Mouse (Mus musculus): Measurements from ENCODE around the gene Kcnk4. TPM values are rescaled to one million over a fixed set of nuclear protein-coding genes. Genes with fewer than 3 reads are reported as not detected.

Kcnk4 gene
- polyA plus RNA-seq, 1 experiment from 2014 or later: not detected

DNA sequence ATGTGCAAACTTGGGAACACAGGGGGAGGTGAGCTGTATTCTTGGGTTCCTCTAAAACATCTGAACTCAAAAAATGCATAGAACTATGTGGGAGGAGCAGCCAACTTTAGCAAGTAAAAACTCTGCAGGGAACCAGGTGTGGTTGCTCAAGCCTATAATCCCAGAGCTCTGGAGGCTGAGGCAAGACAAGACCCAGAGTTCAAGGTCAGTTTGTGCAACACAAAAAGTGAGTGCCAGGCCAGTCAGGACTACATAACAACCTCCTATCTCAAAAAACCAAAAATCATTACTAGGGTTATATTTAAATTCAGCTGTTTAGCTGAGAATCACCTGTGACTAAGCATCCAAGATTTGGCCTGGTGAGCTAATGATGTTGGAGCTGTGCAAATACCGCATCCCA lies 2.3 kb downstream of the Kcnk4 start:
- H3K9me3 ChIP-seq (ENCODE audit: control insufficient read depth, low read length): no peaks in the 10 kb centered on the region
- H3K4me2 ChIP-seq: no peak overlapping the region
- peaks cover 6% of the 10 kb centered on the region for H3K4me1 ChIP-seq (ENCODE audit: control insufficient read depth, insufficient read depth, low read length)
- no peak for ATAC-seq (ENCODE audit: low FRiP score)
- 35% methylated on average over 1 of the region's 1 CpGs for WGBS
- H3K36me3 ChIP-seq (ENCODE audit: control insufficient read depth, insufficient read depth, low read length): no peaks in the 10 kb centered on the region
- no peak for DNase-seq (ENCODE audit: low spot score, missing footprints)
- H3K27ac ChIP-seq (ENCODE audit: low read depth, low read length): no peak overlapping the region
- peaks cover 70% of the 10 kb centered on the region for H3K27me3 ChIP-seq (ENCODE audit: control insufficient read depth, insufficient read depth, low read length)
- H3K9ac ChIP-seq (ENCODE audit: low read length): no peak overlapping the region
- H3K4me3 ChIP-seq (ENCODE audit: low read depth, low read length): no peak overlapping the region

DNA sequence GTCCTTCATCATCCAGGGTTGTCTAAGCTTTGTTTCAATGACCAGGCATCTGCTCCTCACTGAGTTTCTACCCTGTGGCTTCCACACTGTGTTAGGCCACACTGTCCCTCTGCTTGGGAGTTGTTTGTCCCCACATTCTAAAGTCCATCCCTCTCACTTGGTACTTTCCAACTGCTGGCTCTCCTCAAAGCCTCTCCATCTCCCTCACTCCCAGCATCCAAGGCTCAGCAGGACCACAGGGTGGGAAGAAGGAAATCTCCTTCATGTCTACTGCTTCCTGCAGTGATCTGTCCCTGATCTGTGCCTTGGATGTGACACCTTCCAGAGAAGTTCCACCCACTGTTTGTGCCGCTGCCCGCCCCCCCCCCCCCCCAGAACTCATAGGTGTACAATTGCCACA lies 3.3 kb downstream of the Kcnk4 start:
- Histone ChIP-seq H3K9me3 (ENCODE audit: control insufficient read depth, low read length) (no peaks in the 10 kb centered on the region), H3K27me3 (ENCODE audit: control insufficient read depth, insufficient read depth, low read length) (peaks cover 77% of the 10 kb centered on the region), H3K4me2 (no peak overlapping the region), H3K9ac (ENCODE audit: low read length) (no peak overlapping the region), H3K4me3 (ENCODE audit: low read depth, low read length) (no peak overlapping the region), H3K27ac (ENCODE audit: low read depth, low read length) (no peak overlapping the region), H3K4me1 (ENCODE audit: control insufficient read depth, insufficient read depth, low read length) (peaks cover 6% of the 10 kb centered on the region), H3K36me3 (ENCODE audit: control insufficient read depth, insufficient read depth, low read length) (no peaks in the 10 kb centered on the region)
- DNase-seq (ENCODE audit: low spot score, missing footprints) (peak; percentile 80), ATAC-seq (ENCODE audit: low FRiP score) (no peak)
- 0% methylated on average over 2 of the region's 2 CpGs for WGBS

DNA sequence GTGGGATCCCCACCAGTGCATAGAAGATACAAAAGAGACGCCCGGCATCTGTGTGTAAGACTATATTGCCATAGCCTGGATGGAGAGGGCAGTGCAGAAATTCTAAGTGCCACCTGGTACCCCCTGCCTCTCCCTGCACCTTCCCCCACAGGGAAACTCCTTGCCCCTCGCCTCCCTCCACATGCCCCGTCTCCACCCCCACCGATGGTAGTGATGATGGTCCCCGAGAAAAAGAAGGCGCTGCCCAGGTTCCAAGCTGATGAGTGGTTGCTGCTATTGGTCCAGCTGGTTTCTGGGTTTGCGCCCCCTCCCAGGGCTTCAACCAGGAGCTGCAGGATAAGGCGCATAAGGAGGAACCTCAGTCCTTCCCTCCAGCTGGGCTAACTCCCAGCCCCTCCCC lies 6.2 kb downstream of the Kcnk4 start:
- Histone ChIP-seq H3K27me3 (ENCODE audit: control insufficient read depth, insufficient read depth, low read length) (peaks cover 77% of the 10 kb centered on the region), H3K9me3 (ENCODE audit: control insufficient read depth, low read length) (no peaks in the 10 kb centered on the region), H3K36me3 (ENCODE audit: control insufficient read depth, insufficient read depth, low read length) (no peaks in the 10 kb centered on the region), H3K4me2 (no peak overlapping the region), H3K27ac (ENCODE audit: low read depth, low read length) (no peak overlapping the region), H3K4me3 (ENCODE audit: low read depth, low read length) (no peak overlapping the region), H3K4me1 (ENCODE audit: control insufficient read depth, insufficient read depth, low read length) (no peaks in the 10 kb centered on the region; the same call in 1 of the 2 replicates), H3K9ac (ENCODE audit: low read length) (no peak overlapping the region)
- ATAC-seq (ENCODE audit: low FRiP score) (no peak), DNase-seq (ENCODE audit: low spot score, missing footprints) (peak; percentile 79)
- WGBS: 12% methylated on average over 9 of the region's 9 CpGs

DNA sequence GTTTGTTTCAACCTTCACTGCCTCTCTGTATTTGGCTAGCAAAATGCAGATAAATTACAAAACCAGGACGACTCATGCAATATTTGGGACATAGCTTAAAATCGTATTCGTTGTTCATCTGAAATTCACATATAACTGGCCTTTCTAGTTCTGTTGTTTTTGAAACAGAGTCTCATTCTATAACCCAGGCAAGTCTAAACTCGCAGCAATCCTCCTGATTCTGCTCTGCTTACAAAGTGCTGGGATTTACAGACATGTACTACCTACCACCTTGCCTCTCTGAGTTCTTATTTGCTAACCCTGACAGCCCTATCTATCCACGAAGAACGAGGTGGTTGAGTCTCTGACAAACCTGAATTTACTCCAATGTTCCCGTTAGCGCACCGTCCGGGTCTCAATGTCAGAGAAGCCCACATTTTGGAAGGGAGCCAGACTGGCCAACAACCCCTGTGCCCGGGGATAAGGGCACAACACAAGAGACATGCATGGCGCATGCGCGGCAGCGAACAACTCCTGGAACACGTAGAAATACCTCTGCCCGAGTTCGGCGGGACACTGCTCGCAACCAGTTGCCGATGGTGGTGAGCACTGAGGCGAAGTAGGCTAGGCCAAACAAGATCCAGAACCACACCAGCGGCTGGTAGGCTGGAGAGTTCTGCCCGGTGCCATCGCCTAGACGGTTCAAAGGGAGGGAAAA lies 7.6 kb downstream of the Kcnk4 start:
- DNase-seq (ENCODE audit: low spot score, missing footprints) (peak; percentile 90), ATAC-seq (ENCODE audit: low FRiP score) (no peak)
- 10% methylated on average over 26 of the region's 26 CpGs for WGBS
- H3K4me1 ChIP-seq (ENCODE audit: control insufficient read depth, insufficient read depth, low read length): peaks cover 5% of the 10 kb centered on the region
- H3K4me3 ChIP-seq (ENCODE audit: low read depth, low read length): peak overlapping the region; percentile 11; the same call in 1 of the 2 replicates
- H3K4me2 ChIP-seq: peak overlapping the region; percentile 27
- H3K27me3 ChIP-seq (ENCODE audit: control insufficient read depth, insufficient read depth, low read length): peaks cover 71% of the 10 kb centered on the region
- H3K36me3 ChIP-seq (ENCODE audit: control insufficient read depth, insufficient read depth, low read length): no peaks in the 10 kb centered on the region
- no peaks in the 10 kb centered on the region for H3K9me3 ChIP-seq (ENCODE audit: control insufficient read depth, low read length)
- H3K27ac ChIP-seq (ENCODE audit: low read depth, low read length): no peak overlapping the region
- no peak overlapping the region for H3K9ac ChIP-seq (ENCODE audit: low read length)

DNA sequence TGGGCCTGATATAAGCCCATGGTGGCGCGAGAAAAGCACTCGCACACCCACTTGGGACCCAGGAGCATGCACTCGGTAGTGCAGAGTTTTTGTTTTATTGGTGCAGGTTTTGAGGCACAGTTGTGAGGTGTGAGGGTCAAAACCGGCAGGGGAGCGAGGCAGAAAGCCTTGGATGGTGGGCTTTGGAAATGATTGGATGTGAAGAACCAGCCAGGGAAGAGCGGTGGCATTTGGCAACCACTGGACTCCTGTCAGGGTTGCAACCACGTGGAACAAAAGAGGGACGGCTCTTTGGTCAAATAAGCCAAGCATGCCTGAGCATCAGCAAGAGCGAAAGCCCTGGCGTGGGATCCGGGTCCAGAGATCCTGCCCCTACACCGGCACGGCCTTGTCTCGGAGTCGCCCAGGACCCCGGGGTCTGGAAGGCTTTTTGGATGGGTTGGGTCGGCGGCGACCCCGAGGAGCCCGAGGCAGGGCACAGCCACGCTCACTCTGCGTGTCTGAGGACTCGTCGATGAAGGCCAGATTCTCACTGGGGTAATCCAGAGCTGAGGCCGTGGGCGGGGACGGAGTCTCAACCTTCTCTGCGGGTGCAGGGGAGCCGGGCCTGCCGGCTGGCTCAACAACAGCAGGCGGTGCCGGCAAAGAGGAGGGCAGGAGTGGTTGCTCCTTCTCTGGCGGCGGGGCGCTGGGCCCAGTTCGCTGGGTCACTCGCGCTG lies 8.5 kb downstream of the Kcnk4 start:
- Histone ChIP-seq H3K27ac (ENCODE audit: low read depth, low read length) (no peak overlapping the region), H3K4me3 (ENCODE audit: low read depth, low read length) (no peak overlapping the region), H3K9me3 (ENCODE audit: control insufficient read depth, low read length) (no peaks in the 10 kb centered on the region), H3K9ac (ENCODE audit: low read length) (no peak overlapping the region), H3K4me2 (no peak overlapping the region), H3K36me3 (ENCODE audit: control insufficient read depth, insufficient read depth, low read length) (no peaks in the 10 kb centered on the region), H3K27me3 (ENCODE audit: control insufficient read depth, insufficient read depth, low read length) (peaks cover 63% of the 10 kb centered on the region), H3K4me1 (ENCODE audit: control insufficient read depth, insufficient read depth, low read length) (peaks cover 8% of the 10 kb centered on the region)
- ATAC-seq (ENCODE audit: low FRiP score) (no peak), DNase-seq (ENCODE audit: low spot score, missing footprints) (peak; percentile 94)
- WGBS: 5% methylated on average over 38 of the region's 40 CpGs

DNA sequence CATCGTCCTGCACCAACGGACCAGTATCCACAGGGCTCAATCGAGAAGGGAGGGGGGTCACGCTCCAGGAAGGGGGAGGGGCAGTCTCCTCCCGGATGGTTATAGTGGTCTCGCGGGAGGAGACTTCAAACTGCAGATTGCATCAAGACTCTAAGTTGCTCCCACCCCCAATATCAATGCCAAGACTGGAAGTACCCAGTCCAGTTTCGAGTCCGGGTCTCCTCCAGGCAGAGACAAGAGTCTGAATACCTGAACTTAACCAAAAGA lies 9.1 kb downstream of the Kcnk4 start, which contains the start of gene Catsperz:
Gene Catsperz (minus strand): TSS at position 74 of the 267 bp plus-strand sequence.
- H3K4me2 ChIP-seq: peak within 1 kb of the TSS; percentile 11; the same call in 1 of the 2 replicates
- 4% methylated on average over 9 of the region's 9 CpGs for WGBS
- ATAC-seq (ENCODE audit: low FRiP score) (no peak), DNase-seq (ENCODE audit: low spot score, missing footprints) (peak; percentile 89)
- no peak within 1 kb of the TSS for H3K27ac ChIP-seq (ENCODE audit: low read depth, low read length)
- H3K36me3 ChIP-seq (ENCODE audit: control insufficient read depth, insufficient read depth, low read length): no peaks in the 10 kb centered on the region
- H3K4me3 ChIP-seq (ENCODE audit: low read depth, low read length): no peak within 1 kb of the TSS
- H3K9me3 ChIP-seq (ENCODE audit: control insufficient read depth, low read length): no peaks in the 10 kb centered on the region
- peaks cover 61% of the 10 kb centered on the region for H3K27me3 ChIP-seq (ENCODE audit: control insufficient read depth, insufficient read depth, low read length)
- no peak within 1 kb of the TSS for H3K9ac ChIP-seq (ENCODE audit: low read length)
- peaks cover 13% of the 10 kb centered on the region for H3K4me1 ChIP-seq (ENCODE audit: control insufficient read depth, insufficient read depth, low read length)

DNA sequence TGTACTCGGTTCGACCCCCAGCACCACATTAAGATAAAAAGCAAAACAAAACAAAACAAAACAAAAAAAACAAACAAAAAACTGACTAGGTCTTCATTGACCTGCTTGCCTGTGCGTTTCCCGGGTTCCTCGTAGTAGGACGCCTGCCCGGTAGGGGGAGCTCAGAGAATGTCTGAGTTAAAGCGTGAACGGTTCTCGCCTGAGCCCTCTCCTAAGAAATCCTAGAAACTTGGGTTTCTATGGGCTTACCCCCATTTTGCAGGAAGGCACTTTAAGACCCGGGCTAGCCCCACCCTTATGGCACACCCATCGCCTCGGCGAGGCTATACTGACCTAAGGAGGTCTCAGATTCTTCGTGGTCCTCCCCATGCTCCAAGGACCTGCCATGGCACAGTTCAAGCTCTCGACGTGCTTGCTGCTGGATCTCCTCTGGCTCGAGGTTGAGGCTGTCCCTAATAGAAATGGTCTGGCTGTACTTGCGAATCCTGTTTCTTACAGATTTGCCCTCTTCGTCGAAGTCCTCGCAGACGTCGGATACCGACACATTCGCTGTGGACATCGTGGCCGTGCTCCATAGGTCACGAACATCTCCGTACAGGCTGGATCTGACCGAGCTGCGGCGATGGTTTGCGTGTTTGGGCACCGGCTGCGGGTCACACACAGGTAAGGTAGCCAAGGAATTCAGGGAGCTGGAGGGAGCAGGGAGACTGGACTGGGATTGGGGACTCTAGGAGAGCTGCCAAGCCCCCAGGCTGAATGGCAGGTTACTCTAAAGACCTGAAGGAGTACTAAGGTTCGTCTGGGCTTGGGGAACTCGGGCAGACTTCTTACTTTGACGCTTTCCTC lies 9.6 kb downstream of the Kcnk4 start:
- Histone ChIP-seq H3K4me3 (ENCODE audit: low read depth, low read length) (no peak overlapping the region), H3K9me3 (ENCODE audit: control insufficient read depth, low read length) (no peaks in the 10 kb centered on the region), H3K36me3 (ENCODE audit: control insufficient read depth, insufficient read depth, low read length) (no peaks in the 10 kb centered on the region), H3K9ac (ENCODE audit: low read length) (no peak overlapping the region), H3K27me3 (ENCODE audit: control insufficient read depth, insufficient read depth, low read length) (peaks cover 61% of the 10 kb centered on the region), H3K27ac (ENCODE audit: low read depth, low read length) (no peak overlapping the region), H3K4me1 (ENCODE audit: control insufficient read depth, insufficient read depth, low read length) (peaks cover 17% of the 10 kb centered on the region), H3K4me2 (peak overlapping the region; percentile 11; the same call in 1 of the 2 replicates)
- WGBS: 5% methylated on average over 39 of the region's 39 CpGs
- no peak for ATAC-seq (ENCODE audit: low FRiP score)
- peak; percentile 95 for DNase-seq (ENCODE audit: low spot score, missing footprints)

DNA sequence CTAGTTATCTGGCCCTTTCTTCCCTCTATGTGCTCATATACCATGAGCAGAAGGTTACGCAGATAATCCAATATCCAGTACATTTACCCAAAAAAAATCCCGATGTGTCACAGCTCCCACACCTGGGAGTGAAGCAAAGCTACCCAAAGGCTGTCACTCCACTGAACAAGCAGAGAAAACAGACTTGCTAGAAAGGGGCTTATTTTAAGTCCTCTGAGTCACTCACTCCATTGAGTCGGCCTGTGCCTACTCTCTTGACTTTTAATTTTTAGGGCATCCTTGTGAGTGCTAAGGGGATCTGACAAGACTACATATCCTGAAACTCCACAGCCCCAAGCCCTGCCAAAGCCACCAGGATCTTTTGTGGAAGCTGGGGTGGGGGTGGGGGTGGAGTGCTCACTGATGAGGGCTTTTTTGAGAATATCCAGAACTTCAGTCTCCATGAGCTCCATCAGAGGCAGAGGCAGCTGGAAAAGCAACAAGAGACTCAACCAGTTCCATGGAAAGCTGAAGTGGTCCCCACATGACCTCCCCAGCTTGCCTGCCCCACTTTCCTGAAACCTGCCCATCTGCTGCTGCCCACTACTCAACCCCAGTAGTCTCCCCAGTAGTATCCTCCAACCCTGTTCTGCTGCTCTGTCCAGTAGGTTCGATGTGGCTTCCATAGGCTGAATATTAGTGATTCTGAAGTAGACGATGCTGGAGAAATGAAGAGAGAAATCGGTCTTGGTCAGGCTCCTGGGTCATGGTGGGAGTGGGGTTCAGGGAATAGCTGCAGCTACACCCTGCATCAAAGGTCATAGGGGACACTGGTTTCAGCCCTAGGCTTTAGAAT lies 11.2 kb downstream of the Kcnk4 start:
- H3K27me3 ChIP-seq (ENCODE audit: control insufficient read depth, insufficient read depth, low read length): peaks cover 58% of the 10 kb centered on the region
- no peak overlapping the region for H3K9ac ChIP-seq (ENCODE audit: low read length)
- no peaks in the 10 kb centered on the region for H3K36me3 ChIP-seq (ENCODE audit: control insufficient read depth, insufficient read depth, low read length)
- H3K9me3 ChIP-seq (ENCODE audit: control insufficient read depth, low read length): no peaks in the 10 kb centered on the region
- no peak overlapping the region for H3K4me3 ChIP-seq (ENCODE audit: low read depth, low read length)
- peaks cover 17% of the 10 kb centered on the region for H3K4me1 ChIP-seq (ENCODE audit: control insufficient read depth, insufficient read depth, low read length)
- no peak overlapping the region; the same call in 1 of the 2 replicates for H3K4me2 ChIP-seq
- no peak for DNase-seq (ENCODE audit: low spot score, missing footprints)
- no peak overlapping the region for H3K27ac ChIP-seq (ENCODE audit: low read depth, low read length)
- no peak for ATAC-seq (ENCODE audit: low FRiP score)
- WGBS: 64% methylated on average over 6 of the region's 6 CpGs
